Mouse (Mus musculus) liver, postnatal 0 days (tissue): ENCODE data around the gene Eif4g3. TPM values are rescaled to one million over a fixed set of nuclear protein-coding genes. Genes with fewer than 3 reads are reported as not detected.

Experiments
- ATAC-seq: fragments of 200-750 bp; cut with Nextera tagmentation; 2 replicates; pipeline ENCODE4 v1.8.0; 2017; ENCODE audit warnings: mild to moderate bottlenecking, moderate library complexity
- DNase-seq: peaks from one replicate; pipeline ENCODE4 v3.0.0-alpha.2; 2016
- H3K27ac ChIP-seq: fragments of 300-500 bp; sonication (generic); 2 replicates; pipeline ENCODE4 v1.5.1; 2014; ENCODE audit warnings: antibody characterized with exemption, moderate library complexity, mild to moderate bottlenecking, low read depth
- H3K27me3 ChIP-seq: fragments of 300-500 bp; sonication (generic); 2 replicates; pipeline ENCODE4 v1.6.1; 2014; ENCODE audit warnings: low read length, control low read depth, mixed read lengths; ENCODE audit not compliant: insufficient read depth
- H3K36me3 ChIP-seq: fragments of 300-500 bp; sonication (generic); replicated peaks from 2 replicates; pipeline ENCODE4 v1.6.1; 2014; ENCODE audit warnings: mild to moderate bottlenecking, control low read depth, low read length, moderate library complexity, mixed read lengths; ENCODE audit not compliant: insufficient read depth
- H3K4me1 ChIP-seq: fragments of 300-500 bp; sonication (generic); 2 replicates; pipeline ENCODE4 v1.6.1; 2014; ENCODE audit warnings: antibody characterized with exemption, mild to moderate bottlenecking, control low read depth; ENCODE audit not compliant: insufficient read depth
- H3K4me2 ChIP-seq: fragments of 300-500 bp; sonication (generic); 2 replicates; pipeline ENCODE4 v1.6.1; 2014; ENCODE audit warnings: low read depth, mild to moderate bottlenecking, low read length, moderate library complexity, mixed read lengths
- H3K4me3 ChIP-seq: fragments of 300-500 bp; sonication (generic); 2 replicates; pipeline ENCODE4 v1.5.1; 2014; ENCODE audit warnings: low read depth, low read length
- H3K9ac ChIP-seq: fragments of 300-500 bp; sonication (generic); replicated peaks from 2 replicates; pipeline ENCODE4 v1.6.1; 2014; ENCODE audit warnings: mild to moderate bottlenecking, moderate library complexity
- H3K9me3 ChIP-seq: fragments of 300-500 bp; sonication (generic); 2 replicates; pipeline ENCODE4 v1.6.1; 2016; ENCODE audit warnings: mild to moderate bottlenecking, control low read depth, low read length, mixed read lengths
- CTCF ChIP-seq: sonication (generic); IDR thresholded peaks from 2 replicates; pipeline ENCODE4 v1.5.1; 2016; ENCODE audit warnings: antibody characterized with exemption, low read depth
- EP300 ChIP-seq: IDR thresholded peaks from 2 replicates; pipeline ENCODE4 v1.6.1; 2016; ENCODE audit warnings: antibody characterized with exemption, low read depth, mild to moderate bottlenecking
- WGBS: fragments of 180-500 bp; shearing (Covaris S2); extraction: QIAGEN DNeasy Blood & Tissue Kit; methylation state at CpG from one replicate; pipeline ENCODE4 v1.1.7; 2014; ENCODE audit not compliant: insufficient replicate concordance; 5-methylcytosine and 5-hydroxymethylcytosine counted together
- polyA plus RNA-seq: library from polyadenylated mRNA; unstranded; fragments of >200 nt; fragmentation: Nextera tagmentation; extraction: Ambion mirVana; gene quantifications from 2 replicates; pipeline ENCODE4 v1.2.1, GENCODE M21; 2015

Gene Eif4g3
- polyA plus RNA-seq, 1 experiment from 2014 or later, result 5.8 TPM

DNA sequence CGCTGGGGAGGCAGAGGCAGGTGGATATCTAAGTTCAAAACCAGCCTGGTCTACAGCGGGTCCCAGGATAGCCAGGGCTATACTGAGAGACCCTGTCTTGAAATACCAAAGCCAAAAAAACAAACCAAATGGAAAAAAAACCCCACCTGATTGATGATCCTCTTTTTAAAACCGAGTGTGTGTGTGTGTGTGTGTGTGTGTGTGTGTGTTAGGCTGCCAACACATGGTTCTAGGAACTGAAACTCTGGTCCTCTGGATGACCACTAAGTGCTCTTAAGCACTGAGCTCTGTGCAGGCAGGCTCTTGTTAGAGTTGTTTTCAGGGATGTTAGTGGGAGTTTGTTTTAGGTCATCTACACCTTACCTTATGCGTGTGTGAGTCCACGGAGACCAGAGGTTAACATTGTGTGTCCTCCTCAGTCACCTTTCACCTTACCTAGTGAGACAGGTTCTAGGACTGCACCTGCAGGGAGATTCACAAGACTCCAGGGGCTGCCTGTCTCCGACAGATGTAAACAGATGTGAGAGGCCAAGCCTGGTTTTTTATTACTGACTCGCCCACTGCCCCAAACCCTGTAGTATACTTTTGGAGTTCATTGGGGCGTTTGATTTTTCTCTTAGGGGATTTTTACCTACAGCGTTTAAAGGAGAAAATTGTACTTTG, 14.3 kb downstream of the Eif4g3 start:
- Histone ChIP-seq H3K27ac (no peak overlapping the region), H3K4me3 (no peak overlapping the region), H3K9me3 (no peaks in the 10 kb centered on the region), H3K9ac (no peak overlapping the region), H3K4me2 (no peak overlapping the region), H3K36me3 (peaks cover 17% of the 10 kb centered on the region), H3K27me3 (no peaks in the 10 kb centered on the region), H3K4me1 (no peaks in the 10 kb centered on the region; the same call in 1 of the 2 replicates)
- no peak for DNase-seq
- 85% methylated on average over 9 of the region's 9 CpGs for WGBS
- ATAC-seq, result no peak
- TF ChIP-seq CTCF (no peak), EP300 (no peak)

DNA sequence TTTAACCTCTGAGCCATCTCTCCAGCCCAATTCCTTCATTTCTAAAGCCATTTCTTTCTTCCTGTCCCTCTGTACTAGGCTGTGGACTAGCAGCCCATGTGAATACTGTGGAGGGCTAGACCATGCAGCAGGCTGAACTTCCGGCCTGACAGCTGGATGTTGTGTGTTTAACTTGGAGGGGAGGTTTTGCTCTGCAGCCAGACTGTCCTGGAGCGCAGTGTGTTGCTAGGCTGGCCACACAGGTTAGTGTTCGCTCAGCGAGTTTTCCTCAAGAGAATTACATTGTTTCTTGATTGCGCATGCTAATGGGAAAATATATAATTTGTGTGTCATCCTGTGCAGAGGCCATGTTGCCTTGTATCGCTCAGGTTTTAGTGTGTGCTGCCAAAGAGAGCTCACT, 15.8 kb downstream of the Eif4g3 start:
- peaks cover 20% of the 10 kb centered on the region for H3K36me3 ChIP-seq
- no peak for DNase-seq
- H3K9me3 ChIP-seq, result no peaks in the 10 kb centered on the region
- no peaks in the 10 kb centered on the region for H3K27me3 ChIP-seq
- H3K27ac ChIP-seq, result no peak overlapping the region
- H3K4me1 ChIP-seq, result no peaks in the 10 kb centered on the region; the same call in 1 of the 2 replicates
- 91% methylated on average over 6 of the region's 6 CpGs for whole genome bisulfite sequencing
- ATAC-seq, result no peak
- H3K4me3 ChIP-seq, result no peak overlapping the region
- TF ChIP-seq EP300 (no peak), CTCF (no peak)
- H3K4me2 ChIP-seq, result no peak overlapping the region
- no peak overlapping the region for H3K9ac ChIP-seq

DNA sequence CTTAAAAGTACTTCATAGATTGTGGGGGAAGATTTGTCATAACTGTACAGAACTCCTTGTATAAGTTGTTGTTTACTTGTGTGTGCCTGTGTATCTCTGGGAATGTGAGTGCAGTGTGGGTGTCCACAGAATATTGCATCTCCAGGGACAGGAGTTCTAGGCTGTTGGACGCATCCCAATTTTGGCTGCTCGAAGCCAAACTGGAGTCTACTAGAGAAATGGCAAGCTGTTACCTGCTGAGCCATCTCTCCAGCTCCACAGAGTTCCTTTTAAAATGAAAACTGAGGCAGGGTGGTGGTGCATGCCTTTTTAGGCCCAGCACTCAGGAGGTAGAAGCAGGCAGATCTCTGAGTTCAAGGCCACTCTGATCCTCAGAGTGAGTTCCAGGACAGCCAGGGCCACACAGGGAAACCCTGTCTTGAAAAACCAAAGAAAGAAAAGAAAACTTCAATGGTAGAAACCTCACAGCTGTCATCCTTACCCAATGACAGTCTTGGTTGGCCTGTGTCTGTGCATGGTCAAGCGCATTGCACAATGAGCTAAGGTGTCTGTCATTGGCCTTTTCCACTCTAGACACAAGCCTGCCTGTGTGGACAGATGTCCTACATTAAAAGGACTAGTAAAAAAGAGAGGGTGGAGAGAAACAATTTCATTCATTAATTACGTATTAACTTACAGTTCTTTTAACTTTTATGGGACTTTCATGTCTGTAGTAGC, 17.1 kb downstream of the Eif4g3 start:
- no peak overlapping the region for H3K4me2 ChIP-seq
- H3K9me3 ChIP-seq, result no peaks in the 10 kb centered on the region
- no peak overlapping the region for H3K27ac ChIP-seq
- H3K9ac ChIP-seq, result no peak overlapping the region
- ATAC-seq, result no peak; the same call in 1 of the 2 replicates
- WGBS, result 92% methylated on average over 4 of the region's 4 CpGs
- H3K27me3 ChIP-seq, result no peaks in the 10 kb centered on the region
- no peak for DNase-seq
- TF ChIP-seq CTCF (no peak), EP300 (no peak)
- no peak overlapping the region for H3K4me3 ChIP-seq
- H3K4me1 ChIP-seq, result no peaks in the 10 kb centered on the region; the same call in 1 of the 2 replicates
- H3K36me3 ChIP-seq, result peaks cover 27% of the 10 kb centered on the region

DNA sequence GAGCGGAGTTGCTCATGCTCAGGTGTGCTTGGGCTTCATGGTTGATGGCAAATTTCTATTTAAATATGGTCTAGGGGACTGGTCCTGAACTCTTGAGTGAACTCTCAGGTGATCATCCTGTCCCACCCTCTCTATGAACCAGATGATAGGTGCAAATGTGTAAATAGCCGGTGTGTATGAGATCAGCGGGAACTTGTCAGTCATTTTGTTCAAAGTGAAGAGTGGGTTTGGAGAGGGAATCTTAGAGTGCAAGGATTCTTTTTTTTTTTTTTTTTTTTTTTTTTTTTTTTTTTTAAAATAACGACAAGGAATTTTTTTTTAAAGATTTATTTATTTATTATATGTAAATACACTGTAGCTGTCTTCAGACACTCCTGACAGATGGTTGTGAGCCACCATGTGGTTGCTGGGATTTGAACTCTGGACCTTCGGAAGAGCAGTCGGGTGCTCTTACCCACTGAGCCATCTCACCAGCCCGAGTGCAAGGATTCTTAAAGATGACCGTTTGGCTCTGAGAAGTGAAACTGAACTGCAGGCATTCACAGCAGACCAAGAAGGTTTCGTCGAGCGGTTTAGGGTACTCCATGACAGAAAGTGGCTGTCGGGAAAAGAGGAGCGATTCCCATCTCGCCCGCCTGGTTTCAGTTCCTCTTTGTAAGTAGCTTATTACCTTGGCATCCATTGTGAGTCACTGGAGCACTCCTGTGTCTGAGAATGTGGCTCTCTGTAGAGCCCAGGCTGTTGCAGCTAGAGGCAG, 21.1 kb downstream of the Eif4g3 start:
- no peak for DNase-seq

DNA sequence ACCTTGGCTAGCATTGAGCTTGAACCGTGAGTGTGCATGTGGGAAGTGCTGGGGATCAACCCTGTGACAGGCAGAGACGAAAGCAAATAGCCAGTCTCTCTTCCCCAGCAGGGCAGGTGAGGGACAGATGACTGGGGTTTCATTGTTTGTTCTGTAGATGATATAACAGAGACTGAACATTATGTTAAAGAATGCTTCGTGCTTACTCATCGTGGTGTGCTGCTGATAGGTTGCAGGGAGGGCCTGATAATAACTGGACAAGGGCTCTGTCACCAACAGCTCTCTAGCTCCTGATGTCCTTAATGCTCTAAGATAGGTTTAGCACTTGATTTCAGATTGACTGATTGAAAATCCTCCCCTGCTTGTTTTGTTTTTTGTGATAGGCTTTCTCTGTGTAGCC, 23.1 kb downstream of the Eif4g3 start:
- no peaks in the 10 kb centered on the region for H3K9me3 ChIP-seq
- no peak overlapping the region for H3K9ac ChIP-seq
- no peaks in the 10 kb centered on the region for H3K4me1 ChIP-seq
- H3K4me2 ChIP-seq, result no peak overlapping the region
- H3K36me3 ChIP-seq, result peaks cover 32% of the 10 kb centered on the region
- WGBS, result 33% methylated on average over 4 of the region's 4 CpGs
- DNase-seq, result no peak
- no peak for TF ChIP-seq CTCF
- TF ChIP-seq EP300, result no peak
- H3K4me3 ChIP-seq, result no peak overlapping the region
- H3K27ac ChIP-seq, result no peak overlapping the region
- no peak for ATAC-seq
- no peaks in the 10 kb centered on the region for H3K27me3 ChIP-seq

More for the DNA sequence above, 21.1 kb downstream of the Eif4g3 start:
- no peaks in the 10 kb centered on the region for H3K27me3 ChIP-seq
- WGBS, result 84% methylated on average over 15 of the region's 15 CpGs
- no peak overlapping the region for H3K9ac ChIP-seq
- no peak overlapping the region for H3K4me3 ChIP-seq
- no peaks in the 10 kb centered on the region for H3K4me1 ChIP-seq
- H3K9me3 ChIP-seq, result no peaks in the 10 kb centered on the region
- H3K36me3 ChIP-seq, result peaks cover 31% of the 10 kb centered on the region
- no peak for TF ChIP-seq CTCF
- no peak for TF ChIP-seq EP300
- no peak overlapping the region for H3K27ac ChIP-seq
- 0 out of 2 replicates have a peak, but pooled peaks have one; percentile 17 for ATAC-seq
- no peak overlapping the region for H3K4me2 ChIP-seq

DNA sequence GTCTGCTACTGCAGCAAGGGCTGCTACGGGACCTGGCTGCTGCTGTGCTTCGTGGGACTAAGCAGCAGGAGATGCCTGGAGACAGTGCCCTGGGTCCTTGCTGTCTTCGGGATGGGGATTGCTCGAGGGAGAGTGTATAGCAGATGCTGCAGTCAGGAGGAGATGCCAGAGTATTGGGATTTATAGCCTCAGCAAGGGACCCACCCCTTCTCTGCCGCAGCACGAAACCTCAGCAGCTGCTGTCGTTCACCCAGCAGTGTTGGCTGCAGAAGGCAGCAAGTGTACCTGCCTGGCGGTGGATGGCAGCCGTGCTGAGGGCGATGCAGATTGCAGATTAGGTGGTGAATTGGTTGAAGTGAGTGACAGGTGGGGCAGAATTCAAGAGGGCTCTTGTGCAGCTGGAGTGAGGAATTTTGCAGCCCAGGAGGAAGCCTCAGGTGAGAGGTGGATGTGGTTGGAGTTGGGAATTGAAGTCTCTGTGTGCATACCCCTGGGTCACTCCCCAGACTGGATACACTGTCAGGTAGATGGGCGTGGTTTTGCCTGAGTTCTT, 24.3 kb downstream of the Eif4g3 start:
- Histone ChIP-seq H3K36me3 (peaks cover 29% of the 10 kb centered on the region), H3K4me1 (no peaks in the 10 kb centered on the region), H3K27ac (no peak overlapping the region), H3K4me2 (no peak overlapping the region), H3K9ac (no peak overlapping the region), H3K27me3 (no peaks in the 10 kb centered on the region), H3K4me3 (no peak overlapping the region), H3K9me3 (no peaks in the 10 kb centered on the region)
- DNase-seq (no peak), ATAC-seq (no peak)
- 86% methylated on average over 11 of the region's 11 CpGs for WGBS
- TF ChIP-seq CTCF (no peak), EP300 (no peak)
